Mouse (Mus musculus) CD4-positive, CD25-positive, alpha-beta regulatory T cell, adult 2 months (primary cell): ENCODE results near the gene Tmem128.

Source experiments
- DNase-seq: peaks from one replicate; pipeline ENCODE4 v3.0.0-alpha.2; 2012; ENCODE audit warnings: low read depth, low spot score

Gene Tmem128

GRCm38 (mm10) chr5:38277936-38278600 lies 18.1 kb downstream of the Tmem128 start:
- DNase-seq, result no peak

GRCm38 (mm10) chr5:38280075-38280474 lies 20.1 kb downstream of the Tmem128 start:
- no peak for DNase-seq

GRCm38 (mm10) chr5:38285724-38286123 lies 25.7 kb downstream of the Tmem128 start:
- no peak for DNase-seq

- DNase-seq, result no peak
Measured at GRCm38 (mm10) chr5:38288476-38288875, 28.5 kb downstream of the Tmem128 start.

- DNase-seq, result no peak
Measured at GRCm38 (mm10) chr5:38301761-38302411, 41.9 kb downstream of the Tmem128 start.

GRCm38 (mm10) chr5:38302651-38303050 lies 42.7 kb downstream of the Tmem128 start:
- DNase-seq, result no peak

GRCm38 (mm10) chr5:38305241-38305640 lies 45.3 kb downstream of the Tmem128 start:
- DNase-seq, result no peak

- DNase-seq, result peak; percentile 92
Measured at GRCm38 (mm10) chr5:38307255-38308101, 47.5 kb downstream of the Tmem128 start.

GRCm38 (mm10) chr5:38308873-38309272 lies 48.9 kb downstream of the Tmem128 start:
- peak; percentile 65 for DNase-seq

GRCm38 (mm10) chr5:38309795-38310194 lies 49.8 kb downstream of the Tmem128 start:
- DNase-seq, result no peak
